Mouse (Mus musculus) small intestine, adult 2 months (tissue): Measurements from ENCODE around the gene Gm5460.

Experiments
- CTCF ChIP-seq: fragments of 200-500 bp; IDR thresholded peaks from 2 replicates; pipeline ENCODE4 v1.5.1; 2012; ENCODE audit warnings: low read depth, mild to moderate bottlenecking, control low read depth, inconsistent platforms, low read length, moderate library complexity, mixed read lengths; ENCODE audit not compliant: insufficient replicate concordance, insufficient read length; ENCODE audit errors: extremely low read depth
- POLR2A ChIP-seq: fragments of 200-500 bp; IDR thresholded peaks from 2 replicates; pipeline ENCODE4 v1.6.1; 2012; ENCODE audit warnings: low read depth, mild to moderate bottlenecking, control low read depth, inconsistent platforms, low read length, moderate library complexity

GRCm38 (mm10) chr14:34041241-34041640 lies 24.7 kb downstream of the Gm5460 start:
- TF ChIP-seq CTCF: no peak
- no peak for TF ChIP-seq POLR2A
